In the genomic region with DNA sequence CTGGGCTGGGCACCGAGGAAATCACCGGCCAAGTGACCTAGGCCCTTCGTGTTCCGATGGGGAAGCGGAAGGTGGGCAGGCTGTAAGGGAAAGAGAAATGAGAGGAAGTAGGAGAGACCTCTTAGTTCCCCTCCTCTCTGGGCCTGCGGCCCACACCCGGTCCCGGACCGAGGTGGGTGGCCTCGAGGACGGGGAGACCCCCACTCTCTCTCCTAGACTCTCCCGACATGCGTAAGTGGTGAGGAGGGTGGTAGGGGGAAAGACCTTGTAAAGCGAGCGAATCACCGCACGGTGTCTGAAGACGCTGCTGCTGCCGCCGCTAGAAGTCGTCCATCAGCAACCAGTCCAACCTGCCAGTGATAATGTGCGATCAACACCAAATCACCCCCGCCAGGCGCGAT, we compare ENCODE assay signal across 8 mouse cellular contexts. TPM values are rescaled to one million over a fixed set of nuclear protein-coding genes. Genes with fewer than 3 reads are reported as not detected.
DNase-seq lines count a peak whose midpoint lies in the region; ATAC-seq and TF ChIP-seq lines count a peak whose summit lies in the region.

No protein-coding gene starts in this region.

- ATAC-seq in kidney, embryonic 14.5 days (ENCODE audit: low FRiP score, low TSS enrichment): no peak
- peak; percentile 26; the same call in 1 of the 2 replicates for ATAC-seq in hindbrain, embryonic 12.5 days (ENCODE audit: low FRiP score)
- peak; percentile 53 for ATAC-seq in megakaryocyte, adult 5-6 weeks (ENCODE audit: poor library complexity, severe bottlenecking)
- ATAC-seq in inflammation-experienced regulatory T-cells, adult 6 months: no peak
- ATAC-seq in erythroblast, adult 5-6 weeks (replicated peaks; ENCODE audit: low FRiP score, poor library complexity, severe bottlenecking): no peak

- peak overlapping the region; percentile 29; the same call in 1 of the 2 replicates for H3K9ac ChIP-seq in kidney, embryonic 14.5 days (ENCODE audit: low read depth, low read length)
- H3K9ac ChIP-seq in hindbrain, embryonic 12.5 days: peak overlapping the region; percentile 50

- 3% methylated on average over 24 of the region's 25 CpGs for WGBS in kidney, embryonic 14.5 days
- 1% methylated on average over 25 of the region's 25 CpGs for WGBS in hindbrain, embryonic 12.5 days

- peak overlapping the region; percentile 61 for H3K4me2 ChIP-seq in kidney, embryonic 14.5 days (replicated peaks; ENCODE audit: low read depth, low read length)
- peak overlapping the region; percentile 64 for H3K4me2 ChIP-seq in hindbrain, embryonic 12.5 days (replicated peaks)

- DNase-seq in kidney, adult 11 months: no peak
- peak; percentile 49 to 50 for DNase-seq in thymus, postnatal 36 days

- peak overlapping the region; percentile 34 for H3K4me3 ChIP-seq in kidney, embryonic 14.5 days (ENCODE audit: low read length)
- H3K4me3 ChIP-seq in bone marrow macrophage, adult 2 months (ENCODE audit: insufficient read depth, low read length): peak overlapping the region; percentile 55
- H3K4me3 ChIP-seq in hindbrain, embryonic 12.5 days: peak overlapping the region; percentile 30

- H3K27me3 ChIP-seq in kidney, embryonic 14.5 days (ENCODE audit: control insufficient read depth, insufficient read depth, low read length): peaks cover 30% of the 10 kb centered on the region
- peaks cover 95% of the 10 kb centered on the region for H3K27me3 ChIP-seq in hindbrain, embryonic 12.5 days

- TF ChIP-seq POLR2A in bone marrow macrophage, adult 2 months (IDR thresholded peaks at IDR 0.05; ENCODE audit: borderline replicate concordance, low read depth, low read length): no peak

- no peaks in the 10 kb centered on the region for H3K36me3 ChIP-seq in kidney, embryonic 14.5 days (ENCODE audit: control insufficient read depth, insufficient read depth, low read length)
- no peaks in the 10 kb centered on the region for H3K36me3 ChIP-seq in hindbrain, embryonic 12.5 days

- TF ChIP-seq CTCF in bone marrow macrophage, adult 2 months (IDR thresholded peaks at IDR 0.05; ENCODE audit: low read depth, low read length): no peak

- no peaks in the 10 kb centered on the region for H3K9me3 ChIP-seq in kidney, embryonic 14.5 days (ENCODE audit: control insufficient read depth, low read length)
- no peaks in the 10 kb centered on the region for H3K9me3 ChIP-seq in hindbrain, embryonic 12.5 days (replicated peaks)

- 0 out of 2 replicates have a peak overlapping the region, but pooled peaks have one; percentile 26 for H3K27ac ChIP-seq in kidney, embryonic 14.5 days (ENCODE audit: low read depth, low read length)
- peak overlapping the region; percentile 86 for H3K27ac ChIP-seq in bone marrow macrophage, adult 2 months (ENCODE audit: insufficient read depth, low read depth, low read length)
- peak overlapping the region; percentile 93 for H3K27ac ChIP-seq in hindbrain, embryonic 12.5 days

- H3K4me1 ChIP-seq in kidney, embryonic 14.5 days (ENCODE audit: control insufficient read depth, insufficient read depth, low read length): peaks cover 14% of the 10 kb centered on the region; the same call in 1 of the 2 replicates
- peaks cover 7% of the 10 kb centered on the region for H3K4me1 ChIP-seq in bone marrow macrophage, adult 2 months (ENCODE audit: control insufficient read depth, insufficient read depth, low read length)
- peaks cover 37% of the 10 kb centered on the region for H3K4me1 ChIP-seq in hindbrain, embryonic 12.5 days

RNA-seq across cellular contexts. Expression of a gene that starts 23.0 kb away (rescaled TPM):
- 16.3 and 24.1 TPM in 2 replicates for polyA plus RNA-seq in kidney, embryonic 14.5 days (2014; fragmentation: Nextera tagmentation; extraction: Ambion mirVana)
- polyA plus RNA-seq in bone marrow macrophage, adult 2 months (2012; ENCODE audit: insufficient read depth, insufficient read length, missing spikeins): 9.8 and 11.4 TPM in 2 replicates
- polyA plus RNA-seq in hindbrain, embryonic 12.5 days (2016; fragmentation: Nextera tagmentation; extraction: Ambion mirVana): 23.7 and 26.9 TPM in 2 replicates
- 27.3 and 27.7 TPM in 2 replicates for total RNA-seq in megakaryocyte, adult 5-6 weeks (2015)
- 24.7 and 27.9 TPM in 2 replicates for total RNA-seq in megakaryocyte, adult 5-6 weeks (2017)
- polyA plus RNA-seq in inflammation-experienced regulatory T-cells, adult 6 months (2017; shearing (Covaris generic)): 10 to 100 TPM; 15.1 to 28.3 (median 23.8) TPM
- 11.0 and 11.9 TPM in 2 replicates for total RNA-seq in erythroblast, adult 5-6 weeks (2015; ENCODE audit: low replicate concordance)
- 8.7 and 9.8 TPM in 2 replicates for total RNA-seq in erythroblast, adult 5-6 weeks (2017; ENCODE audit: low replicate concordance)

Comparison
In these comparisons a context has a peak if more than half of its experiments do, and no peak if none do; other contexts are left out.
1. ATAC-seq: peak in hindbrain, embryonic 12.5 days (single experiment) and megakaryocyte, adult 5-6 weeks (single experiment); none in kidney, embryonic 14.5 days (single experiment), inflammation-experienced regulatory T-cells, adult 6 months (single experiment) and erythroblast, adult 5-6 weeks (single experiment).
2. H3K27ac ChIP-seq: peak in every context shown above with its lines; median percentile 93 in hindbrain, embryonic 12.5 days; 86 in bone marrow macrophage, adult 2 months; 26 in kidney, embryonic 14.5 days.
3. Peak in every context shown above with its lines, with median percentiles within 50 percentile points of each other: H3K4me3 ChIP-seq.